Mouse (Mus musculus): ENCODE data around the gene Fam217b. TPM values are rescaled to one million over a fixed set of nuclear protein-coding genes. Genes with fewer than 3 reads are reported as not detected.

The Fam217b gene
- 10 to 100 TPM in 1 of 2 experiments, 1 to 10 TPM in 1; 9.1 to 10.6 TPM for total RNA-seq (2021)
- 5.5 and 9.5 TPM in 2 replicates for polyA plus RNA-seq (2012; rRNA removed)
- long read RNA-seq, partial matches to known transcripts: 0 of 1 reads
- long read RNA-seq, other reads (novel, unspliced or antisense): 0 of 1 reads

- no peaks in the 10 kb centered on the region for H3K36me3 ChIP-seq (ENCODE audit: control insufficient read depth, insufficient read depth, low read length)
- TF ChIP-seq POLR2A (IDR thresholded peaks at IDR 0.05; ENCODE audit: insufficient read depth, low read depth, low read length): peak; percentile 55
- TF ChIP-seq CTCF (IDR thresholded peaks at IDR 0.05): peak; percentile 56
- TF ChIP-seq EP300 (IDR thresholded peaks at IDR 0.05; ENCODE audit: insufficient read depth, low read depth, low read length): no peak
- WGBS: under 1% methylated on average over 70 of the region's 74 CpGs
- no peaks in the 10 kb centered on the region for H3K79me2 ChIP-seq (replicated peaks; ENCODE audit: control insufficient read depth, insufficient read depth, low read length)
- H3K4me3 ChIP-seq: peak within 1 kb of the TSS; percentile 70
- intact Hi-C loops (cut with DNase I): loop anchor here (5.0 kb wide), 1 partner anchor 78 kb away; no protein-coding TSS in a partner anchor
- peak within 1 kb of the TSS; percentile 92 for H3K9ac ChIP-seq (ENCODE audit: low read depth, low read length)
- no peaks in the 10 kb centered on the region for H3K27me3 ChIP-seq (ENCODE audit: control insufficient read depth, insufficient read depth, low read length)
- peak; percentile 77 to 83 for DNase-seq
- H3K4me1 ChIP-seq (ENCODE audit: control insufficient read depth, insufficient read depth, low read length): peaks cover 10% of the 10 kb centered on the region
- peak within 1 kb of the TSS; percentile 90 for H3K27ac ChIP-seq
Measured at GRCm38 (mm10) chr2:178414261-178415149, at the start of gene Fam217b, which contains the start of gene Ppp1r3d. Gene Fam217b (plus strand): TSS chr2:178414524. Gene Ppp1r3d (minus strand): TSS chr2:178414472.

DNA sequence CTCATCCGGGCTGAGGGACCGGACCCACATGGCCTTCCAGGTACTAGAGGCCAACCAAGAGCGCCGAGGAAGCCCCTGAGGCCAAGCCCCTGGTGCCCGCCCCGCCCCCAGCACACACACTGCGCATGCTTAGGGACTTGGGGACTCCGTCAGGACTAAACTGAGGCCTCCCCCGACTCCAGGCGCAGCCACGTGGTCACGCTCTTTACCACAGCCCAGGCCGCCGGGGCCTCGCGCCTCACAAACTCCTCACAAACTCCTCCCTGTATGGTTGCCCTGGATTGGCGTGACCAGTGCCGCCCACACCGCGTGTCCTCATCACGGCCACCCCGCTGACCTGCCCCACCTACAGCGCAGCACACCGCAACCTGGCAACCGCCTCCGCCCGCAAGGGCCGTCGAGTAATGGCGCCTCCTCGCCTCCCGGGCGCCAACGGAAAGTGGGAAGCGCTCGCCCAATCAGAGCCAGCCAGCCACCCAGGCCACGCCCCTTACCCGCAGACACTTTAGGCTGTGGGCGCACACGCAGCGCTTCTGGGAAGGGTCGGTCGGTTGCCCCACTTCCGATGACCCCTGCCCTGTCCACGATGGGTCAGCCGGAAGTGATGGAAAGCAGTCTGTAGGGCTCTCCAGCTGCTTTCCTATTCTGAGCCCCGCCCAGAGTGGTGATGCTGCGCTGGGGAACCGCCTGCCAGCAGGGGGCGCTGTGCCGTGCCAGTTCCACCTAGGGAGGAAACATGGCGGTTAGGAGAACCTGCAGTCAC lies 7.1 kb upstream of the Fam217b start, which contains the start of gene Sycp2:
TSS of gene Sycp2 (minus strand) at position 633 of the 763 bp plus-strand sequence.
- no peaks in the 10 kb centered on the region for H3K27me3 ChIP-seq (ENCODE audit: control insufficient read depth, insufficient read depth, low read length)
- H3K4me1 ChIP-seq (ENCODE audit: control insufficient read depth, insufficient read depth, low read length): 0 out of 2 replicates have a peak, but pooled peaks cover 2% of the 10 kb centered on the region
- no peak within 1 kb of the TSS for H3K4me3 ChIP-seq
- no peaks in the 10 kb centered on the region for H3K79me2 ChIP-seq (replicated peaks; ENCODE audit: control insufficient read depth, insufficient read depth, low read length)
- intact Hi-C loops (cut with DNase I): no loop called here
- TF ChIP-seq EP300 (IDR thresholded peaks at IDR 0.05; ENCODE audit: insufficient read depth, low read depth, low read length): no peak
- peak; percentile 60 for TF ChIP-seq CTCF (IDR thresholded peaks at IDR 0.05)
- no peak for TF ChIP-seq POLR2A (IDR thresholded peaks at IDR 0.05; ENCODE audit: insufficient read depth, low read depth, low read length)
- DNase-seq: no peak
- 79% methylated on average over 52 of the region's 52 CpGs for WGBS
- no peaks in the 10 kb centered on the region for H3K36me3 ChIP-seq (ENCODE audit: control insufficient read depth, insufficient read depth, low read length)
- H3K27ac ChIP-seq: no peak within 1 kb of the TSS
- H3K9ac ChIP-seq (ENCODE audit: low read depth, low read length): no peak within 1 kb of the TSS

DNA sequence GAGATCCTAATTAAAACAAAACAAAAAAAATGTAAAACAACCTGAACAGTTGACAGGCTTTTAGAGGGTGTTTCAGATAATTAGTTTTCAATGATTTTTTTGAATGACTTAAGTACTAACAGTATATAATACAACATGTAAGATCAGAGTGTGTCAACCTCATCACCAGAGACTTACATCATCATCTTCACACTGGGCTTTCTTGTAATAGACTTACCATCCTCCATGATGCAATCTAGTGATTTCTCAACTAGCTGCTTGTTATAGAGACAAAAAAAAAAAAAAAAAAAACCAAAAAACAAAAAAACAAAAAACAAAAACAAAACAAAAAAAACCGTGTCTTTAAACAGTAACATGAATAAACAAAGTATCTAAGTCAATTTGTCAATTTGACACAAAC lies 5.3 kb upstream of the Fam217b start:
- no peak for TF ChIP-seq CTCF (IDR thresholded peaks at IDR 0.05)
- no peak for TF ChIP-seq EP300 (IDR thresholded peaks at IDR 0.05; ENCODE audit: insufficient read depth, low read depth, low read length)
- no peak for TF ChIP-seq POLR2A (IDR thresholded peaks at IDR 0.05; ENCODE audit: insufficient read depth, low read depth, low read length)
- Histone ChIP-seq H3K9ac (ENCODE audit: low read depth, low read length) (no peak overlapping the region), H3K27me3 (ENCODE audit: control insufficient read depth, insufficient read depth, low read length) (no peaks in the 10 kb centered on the region), H3K27ac (no peak overlapping the region), H3K4me3 (no peak overlapping the region), H3K4me1 (ENCODE audit: control insufficient read depth, insufficient read depth, low read length) (peaks cover 8% of the 10 kb centered on the region), H3K36me3 (ENCODE audit: control insufficient read depth, insufficient read depth, low read length) (no peaks in the 10 kb centered on the region), H3K79me2 (replicated peaks; ENCODE audit: control insufficient read depth, insufficient read depth, low read length) (no peaks in the 10 kb centered on the region)
- intact Hi-C loops (cut with DNase I): no loop called here
- DNase-seq: no peak
- 61% methylated on average over 1 of the region's 1 CpGs for WGBS

DNA sequence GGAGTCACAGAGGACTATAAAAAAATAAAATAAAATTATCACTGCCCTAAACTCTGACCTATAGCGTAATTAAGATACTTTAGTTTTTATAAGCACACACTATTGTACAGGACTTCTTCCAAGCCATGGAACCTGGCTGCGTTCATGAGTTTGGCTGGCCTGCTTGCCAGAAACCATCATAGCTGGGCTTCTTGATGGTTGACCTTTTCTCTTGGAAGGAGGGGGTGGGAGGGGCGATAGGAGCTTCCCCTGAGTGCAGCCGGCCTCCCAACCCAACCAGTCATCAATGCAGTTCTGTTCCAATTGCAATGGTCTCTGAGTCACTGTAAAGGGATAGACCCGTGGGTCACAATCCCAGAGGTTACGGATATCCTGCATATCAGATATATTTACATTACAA lies 4.0 kb upstream of the Fam217b start:
- Histone ChIP-seq H3K27ac (no peak overlapping the region; the same call in 1 of the 2 replicates), H3K4me1 (ENCODE audit: control insufficient read depth, insufficient read depth, low read length) (peaks cover 10% of the 10 kb centered on the region), H3K9ac (ENCODE audit: low read depth, low read length) (no peak overlapping the region), H3K4me3 (no peak overlapping the region), H3K27me3 (ENCODE audit: control insufficient read depth, insufficient read depth, low read length) (no peaks in the 10 kb centered on the region), H3K79me2 (replicated peaks; ENCODE audit: control insufficient read depth, insufficient read depth, low read length) (no peaks in the 10 kb centered on the region), H3K36me3 (ENCODE audit: control insufficient read depth, insufficient read depth, low read length) (no peaks in the 10 kb centered on the region)
- intact Hi-C loops (cut with DNase I): loop anchor here (5.0 kb wide), 1 partner anchor 82 kb away; no protein-coding TSS in a partner anchor
- TF ChIP-seq EP300 (IDR thresholded peaks at IDR 0.05; ENCODE audit: insufficient read depth, low read depth, low read length) (no peak), CTCF (IDR thresholded peaks at IDR 0.05) (no peak), POLR2A (IDR thresholded peaks at IDR 0.05; ENCODE audit: insufficient read depth, low read depth, low read length) (no peak)
- 67% methylated on average over 6 of the region's 6 CpGs for WGBS
- peak in 1 of 2 experiments; percentile 18 for DNase-seq

GRCm38 (mm10) chr2:178412598-178412997 lies 1.7 kb upstream of the Fam217b start:
- peak overlapping the region; percentile 90 for H3K27ac ChIP-seq
- H3K9ac ChIP-seq (ENCODE audit: low read depth, low read length): no peak overlapping the region
- no peak overlapping the region; the same call in 1 of the 2 replicates for H3K4me3 ChIP-seq
- intact Hi-C loops (cut with DNase I): loop anchor here (5.0 kb wide), 1 partner anchor 80 kb away; no protein-coding TSS in a partner anchor
- peak; percentile 47 to 78 for DNase-seq
- WGBS: 13% methylated on average over 6 of the region's 6 CpGs
- no peaks in the 10 kb centered on the region for H3K79me2 ChIP-seq (replicated peaks; ENCODE audit: control insufficient read depth, insufficient read depth, low read length)
- no peaks in the 10 kb centered on the region for H3K36me3 ChIP-seq (ENCODE audit: control insufficient read depth, insufficient read depth, low read length)
- H3K27me3 ChIP-seq (ENCODE audit: control insufficient read depth, insufficient read depth, low read length): no peaks in the 10 kb centered on the region
- TF ChIP-seq POLR2A (IDR thresholded peaks at IDR 0.05; ENCODE audit: insufficient read depth, low read depth, low read length) (peak; percentile 57), EP300 (IDR thresholded peaks at IDR 0.05; ENCODE audit: insufficient read depth, low read depth, low read length) (peak; percentile 69; the same call in 1 of the 2 replicates), CTCF (IDR thresholded peaks at IDR 0.05) (no peak)
- H3K4me1 ChIP-seq (ENCODE audit: control insufficient read depth, insufficient read depth, low read length): peaks cover 10% of the 10 kb centered on the region

Measured in heart, adult 2 months (tissue).